Mouse (Mus musculus) heart, embryonic 12.5 days (tissue): ENCODE results near the gene Lcn2. TPM values are rescaled to one million over a fixed set of nuclear protein-coding genes. Genes with fewer than 3 reads are reported as not detected.
A peak's percentile ranks its signal among the peaks of the same experiment; 100 is the strongest.
"Not testable (repeated sequence)": the region's sequence is repeated elsewhere in the genome, so short reads cannot be mapped to it uniquely, and the experiment has no call there.

Experiments used
- ATAC-seq: fragments of 200-750 bp; cut with Nextera tagmentation; 2 replicates; pipeline ENCODE4 v1.8.0; 2017; ENCODE audit warnings: moderate TSS enrichment, moderate library complexity; ENCODE audit not compliant: insufficient number of reproducible peaks, low FRiP score
- H3K27ac ChIP-seq: fragments of 300-500 bp; sonication (generic); 2 replicates; pipeline ENCODE4 v1.5.1; 2016; ENCODE audit warnings: mild to moderate bottlenecking, moderate library complexity; ENCODE audit not compliant: poor library complexity, severe bottlenecking
- H3K27me3 ChIP-seq: fragments of 300-500 bp; sonication (generic); replicated peaks from 2 replicates; pipeline ENCODE4 v1.6.1; 2016; ENCODE audit warnings: mild to moderate bottlenecking, moderate library complexity
- H3K36me3 ChIP-seq: fragments of 300-500 bp; sonication (generic); 2 replicates; pipeline ENCODE4 v1.6.1; 2016; ENCODE audit warnings: mild to moderate bottlenecking, moderate library complexity
- H3K4me1 ChIP-seq: fragments of 300-500 bp; sonication (generic); replicated peaks from 2 replicates; pipeline ENCODE4 v1.6.1; 2016; ENCODE audit warnings: mild to moderate bottlenecking
- H3K4me2 ChIP-seq: fragments of 300-500 bp; sonication (generic); 2 replicates; pipeline ENCODE4 v1.6.1; 2016; ENCODE audit warnings: mild to moderate bottlenecking, moderate library complexity
- H3K4me3 ChIP-seq: fragments of 300-500 bp; sonication (generic); 2 replicates; pipeline ENCODE4 v1.5.1; 2016; ENCODE audit warnings: mild to moderate bottlenecking
- H3K9ac ChIP-seq: fragments of 300-500 bp; sonication (generic); 2 replicates; pipeline ENCODE4 v1.6.1; 2016; ENCODE audit warnings: mild to moderate bottlenecking, moderate library complexity
- H3K9me3 ChIP-seq: fragments of 300-500 bp; sonication (generic); replicated peaks from 2 replicates; pipeline ENCODE4 v1.6.1; 2016; ENCODE audit warnings: mild to moderate bottlenecking, moderate library complexity
- WGBS: fragments of 180-500 bp; shearing (Covaris S2); methylation state at CpG from one replicate; pipeline ENCODE4 v1.1.7; 2016; 5-methylcytosine and 5-hydroxymethylcytosine counted together
- polyA plus RNA-seq: library from polyadenylated mRNA; unstranded; fragments of >200 nt; fragmentation: Nextera tagmentation; extraction: Ambion mirVana; gene quantifications from 2 replicates; pipeline ENCODE4 v1.2.1, GENCODE M21; 2016

The Lcn2 gene
- polyA plus RNA-seq, 1 experiment from 2014 or later, result 0.38 TPM

DNA sequence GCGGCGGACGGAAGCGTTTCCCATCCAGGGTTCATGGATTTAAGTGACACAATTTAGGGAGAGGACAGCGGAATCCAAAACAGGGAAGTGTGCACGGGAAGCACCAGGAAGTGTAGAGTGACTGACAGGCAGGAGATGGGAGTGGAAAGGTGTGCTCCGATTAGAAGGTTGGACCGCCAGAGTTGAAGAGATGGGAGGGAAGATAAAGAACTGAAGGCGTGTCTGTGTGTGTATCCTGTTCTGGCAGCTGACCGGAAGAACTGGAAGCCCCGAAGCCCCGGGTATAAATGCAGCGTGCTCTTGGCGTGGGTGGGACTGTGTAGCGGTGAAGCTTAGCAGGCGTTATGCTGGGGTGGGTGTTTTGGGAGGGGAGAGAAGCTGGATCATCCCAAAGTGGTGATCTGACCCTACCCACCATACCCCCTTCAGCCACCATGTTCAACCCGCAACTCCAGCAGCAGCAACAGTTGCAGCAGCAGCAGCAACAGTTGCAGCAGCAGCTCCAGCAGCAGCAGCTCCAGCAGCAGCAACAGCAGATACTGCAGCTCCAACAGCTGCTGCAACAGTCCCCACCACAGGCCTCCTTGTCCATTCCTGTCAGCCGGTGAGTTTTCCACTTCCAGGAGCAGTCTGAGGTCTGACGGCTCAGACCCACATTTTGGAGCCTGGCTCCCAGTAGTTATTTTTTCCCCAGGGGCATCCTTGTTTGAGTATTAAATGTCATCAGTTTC, 24.5 kb downstream of the Lcn2 start:
- WGBS, result 7% methylated on average over 19 of the region's 19 CpGs
- H3K36me3 ChIP-seq, result peaks cover 40% of the 10 kb centered on the region
- no peaks in the 10 kb centered on the region for H3K27me3 ChIP-seq
- H3K9me3 ChIP-seq, result no peaks in the 10 kb centered on the region
- H3K4me1 ChIP-seq, result peaks cover 22% of the 10 kb centered on the region
- peak; percentile 22; the same call in 1 of the 2 replicates for ATAC-seq
- H3K9ac ChIP-seq, result peak overlapping the region; percentile 76
- peak overlapping the region; percentile 83 for H3K4me3 ChIP-seq
- H3K27ac ChIP-seq, result peak overlapping the region; percentile 87
- peak overlapping the region; percentile 90 for H3K4me2 ChIP-seq

DNA sequence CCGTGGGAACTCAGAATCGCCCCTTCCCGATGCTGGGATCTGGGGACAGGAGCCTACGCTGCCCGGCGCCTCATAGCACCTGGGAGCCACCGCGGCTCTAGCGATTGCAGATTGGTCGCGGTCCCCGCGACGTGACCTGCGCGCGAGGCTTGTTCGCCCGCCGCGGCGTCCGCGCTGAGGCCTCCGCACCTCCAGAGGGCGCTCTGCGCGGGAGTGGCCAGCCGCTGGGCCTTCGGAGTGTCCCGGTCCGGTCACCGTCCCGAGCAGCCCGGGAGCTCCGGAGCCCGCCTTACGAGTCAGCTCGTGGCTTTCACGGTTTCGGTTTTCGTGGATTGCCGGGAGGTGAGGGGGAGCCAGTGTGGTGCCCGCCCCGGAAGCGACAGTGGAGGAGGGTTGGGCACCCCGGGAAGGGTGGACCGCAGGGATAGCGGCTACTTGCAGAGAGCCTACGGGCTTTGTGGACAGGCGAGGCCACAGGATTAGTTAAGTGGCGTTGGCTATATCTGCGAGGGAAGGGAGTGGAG, 25.2 kb downstream of the Lcn2 start:
- peaks cover 28% of the 10 kb centered on the region for H3K4me1 ChIP-seq
- peak; percentile 84 for ATAC-seq
- under 1% methylated on average over 52 of the region's 53 CpGs for WGBS
- peaks cover 35% of the 10 kb centered on the region for H3K36me3 ChIP-seq
- 0 out of 2 replicates have a peak, but pooled peaks cover 3% of the 10 kb centered on the region for H3K27me3 ChIP-seq
- peak overlapping the region; percentile 90 for H3K4me2 ChIP-seq
- H3K9ac ChIP-seq, result peak overlapping the region; percentile 76
- peak overlapping the region; percentile 83 for H3K4me3 ChIP-seq
- no peaks in the 10 kb centered on the region for H3K9me3 ChIP-seq
- peak overlapping the region; percentile 87 for H3K27ac ChIP-seq

DNA sequence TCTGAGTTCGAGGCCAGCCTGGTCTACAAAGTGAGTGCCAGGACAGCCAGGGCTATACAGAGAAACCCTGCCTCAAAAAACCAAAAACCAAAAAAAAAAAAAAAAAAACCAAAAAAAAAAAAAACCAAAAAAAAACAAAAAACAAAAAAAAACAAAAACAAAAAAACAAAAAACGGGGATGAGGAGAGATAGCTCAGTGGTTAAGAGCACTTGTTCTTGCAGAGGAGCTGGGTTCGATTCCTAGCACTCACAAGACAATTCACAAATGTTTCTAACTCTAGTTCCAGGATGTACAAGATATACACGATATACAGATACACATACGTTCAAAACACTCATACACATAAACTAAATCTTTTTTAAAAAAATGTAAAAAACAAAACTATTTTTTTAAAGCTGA, 25.8 kb downstream of the Lcn2 start:
- Histone ChIP-seq H3K4me3 (peak overlapping the region; percentile 83), H3K4me2 (peak overlapping the region; percentile 90), H3K27ac (0 out of 2 replicates have a peak overlapping the region, but pooled peaks have one; percentile 87), H3K9ac (peak overlapping the region; percentile 76), H3K4me1 (peaks cover 28% of the 10 kb centered on the region), H3K36me3 (peaks cover 31% of the 10 kb centered on the region)
- H3K9me3 ChIP-seq, H3K27me3 ChIP-seq, ATAC-seq: not testable (repeated sequence)
- WGBS, result 40% methylated on average over 5 of the region's 5 CpGs

DNA sequence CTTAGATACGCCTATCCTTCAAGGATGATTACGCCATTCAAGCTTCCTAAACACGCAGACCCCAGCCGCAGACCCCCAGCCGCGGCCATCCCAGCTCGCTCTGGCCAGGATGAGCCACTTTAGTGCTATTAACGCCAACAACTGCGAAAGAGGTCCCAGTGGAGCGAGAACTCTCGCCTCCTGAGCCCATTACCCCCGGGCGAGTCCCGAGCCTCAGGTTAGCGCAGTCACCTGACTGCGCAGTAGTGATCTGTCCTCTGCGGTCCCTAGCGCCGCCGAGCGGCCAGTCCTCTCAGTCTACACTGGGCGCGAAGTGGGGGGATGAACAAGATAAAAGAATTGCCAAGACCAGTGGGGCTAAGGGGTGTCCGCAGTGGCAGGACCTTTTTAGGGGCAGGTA, 26.6 kb downstream of the Lcn2 start:
- H3K4me3 ChIP-seq, result peak overlapping the region; percentile 49
- H3K9ac ChIP-seq, result peak overlapping the region; percentile 63
- H3K27ac ChIP-seq, result no peak overlapping the region
- peaks cover 28% of the 10 kb centered on the region for H3K4me1 ChIP-seq
- peak overlapping the region; percentile 88 for H3K4me2 ChIP-seq
- peak; percentile 78 for ATAC-seq
- no peaks in the 10 kb centered on the region for H3K9me3 ChIP-seq
- H3K36me3 ChIP-seq, result peaks cover 22% of the 10 kb centered on the region
- WGBS, result under 1% methylated on average over 24 of the region's 24 CpGs
- H3K27me3 ChIP-seq, result 0 out of 2 replicates have a peak, but pooled peaks cover 3% of the 10 kb centered on the region

DNA sequence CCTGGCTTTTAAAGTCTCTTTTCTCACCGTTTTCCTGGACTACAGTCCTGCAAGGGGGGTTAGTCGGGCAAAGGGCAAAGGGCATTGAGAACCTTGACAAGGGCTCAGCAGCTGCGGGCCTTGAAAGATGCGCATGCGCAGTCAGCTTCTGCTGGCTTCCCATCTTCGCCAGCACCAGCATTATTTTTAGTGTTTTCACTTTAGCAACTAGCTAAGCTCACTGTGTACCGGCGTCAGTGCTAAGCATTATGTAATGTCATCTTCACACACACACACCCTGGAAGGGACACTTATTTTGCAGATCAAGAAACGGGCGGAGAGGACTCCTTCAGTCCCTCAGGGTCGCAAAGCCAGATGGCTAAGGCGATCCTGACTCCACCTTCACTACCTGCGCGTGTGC, 27.3 kb downstream of the Lcn2 start:
- Histone ChIP-seq H3K36me3 (peaks cover 16% of the 10 kb centered on the region), H3K9me3 (no peaks in the 10 kb centered on the region), H3K27ac (no peak overlapping the region), H3K9ac (peak overlapping the region; percentile 63; the same call in 1 of the 2 replicates), H3K4me1 (peaks cover 28% of the 10 kb centered on the region), H3K4me3 (peak overlapping the region; percentile 49), H3K4me2 (peak overlapping the region; percentile 88), H3K27me3 (0 out of 2 replicates have a peak, but pooled peaks cover 3% of the 10 kb centered on the region)
- ATAC-seq, result no peak
- 6% methylated on average over 14 of the region's 14 CpGs for WGBS

DNA sequence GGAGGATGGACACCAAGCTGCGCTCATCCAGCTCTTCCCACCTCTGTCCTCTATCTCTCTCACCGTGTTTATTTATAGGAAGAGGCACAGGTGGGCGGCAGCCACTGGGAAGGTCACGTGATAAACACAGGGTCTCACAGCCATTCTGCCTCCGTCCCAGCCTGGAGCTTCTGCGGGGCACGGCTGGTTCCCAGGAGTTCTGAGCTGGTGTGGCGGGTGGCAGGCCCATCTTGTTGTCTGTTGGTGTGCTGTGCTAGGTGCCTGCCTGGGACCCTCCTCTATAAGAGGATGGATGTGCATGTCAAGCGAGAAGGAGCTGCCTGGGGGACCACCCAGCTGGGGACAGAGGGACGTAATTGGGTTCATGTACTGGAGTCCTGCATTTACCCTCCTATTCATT, 29.7 kb downstream of the Lcn2 start:
- no peak for ATAC-seq
- H3K27ac ChIP-seq, result no peak overlapping the region
- no peaks in the 10 kb centered on the region for H3K36me3 ChIP-seq
- peaks cover 33% of the 10 kb centered on the region for H3K4me1 ChIP-seq
- no peak overlapping the region for H3K4me2 ChIP-seq
- no peak overlapping the region for H3K4me3 ChIP-seq
- H3K27me3 ChIP-seq, result 0 out of 2 replicates have a peak, but pooled peaks cover 3% of the 10 kb centered on the region
- no peak overlapping the region for H3K9ac ChIP-seq
- H3K9me3 ChIP-seq, result no peaks in the 10 kb centered on the region
- 48% methylated on average over 10 of the region's 10 CpGs for WGBS

DNA sequence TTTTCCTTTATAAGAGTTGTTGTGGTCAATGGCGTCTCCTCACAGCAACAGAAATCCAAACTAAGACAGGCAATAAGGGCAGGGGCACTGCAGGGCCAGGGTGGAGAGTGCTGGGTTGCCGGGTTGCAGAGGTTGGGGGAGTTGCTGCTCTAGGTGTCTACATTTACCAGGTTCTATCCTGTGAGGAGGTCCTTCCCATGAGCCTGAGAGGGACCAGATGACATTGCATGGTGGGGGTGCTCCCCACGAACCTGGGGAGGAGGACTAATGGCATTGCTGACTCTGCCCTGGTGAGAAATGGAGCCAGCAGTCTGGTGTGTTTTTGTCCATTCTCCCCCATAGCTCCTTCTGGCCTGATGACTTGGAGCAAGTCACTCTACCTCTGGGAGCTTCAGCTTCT, 30.3 kb downstream of the Lcn2 start:
- H3K9me3 ChIP-seq, result no peaks in the 10 kb centered on the region
- 68% methylated on average over 3 of the region's 3 CpGs for WGBS
- 0 out of 2 replicates have a peak, but pooled peaks cover 3% of the 10 kb centered on the region for H3K27me3 ChIP-seq
- no peak overlapping the region for H3K27ac ChIP-seq
- H3K4me3 ChIP-seq, result no peak overlapping the region
- no peaks in the 10 kb centered on the region for H3K36me3 ChIP-seq
- H3K4me1 ChIP-seq, result peaks cover 36% of the 10 kb centered on the region
- H3K4me2 ChIP-seq, result no peak overlapping the region
- H3K9ac ChIP-seq, result no peak overlapping the region
- no peak for ATAC-seq

DNA sequence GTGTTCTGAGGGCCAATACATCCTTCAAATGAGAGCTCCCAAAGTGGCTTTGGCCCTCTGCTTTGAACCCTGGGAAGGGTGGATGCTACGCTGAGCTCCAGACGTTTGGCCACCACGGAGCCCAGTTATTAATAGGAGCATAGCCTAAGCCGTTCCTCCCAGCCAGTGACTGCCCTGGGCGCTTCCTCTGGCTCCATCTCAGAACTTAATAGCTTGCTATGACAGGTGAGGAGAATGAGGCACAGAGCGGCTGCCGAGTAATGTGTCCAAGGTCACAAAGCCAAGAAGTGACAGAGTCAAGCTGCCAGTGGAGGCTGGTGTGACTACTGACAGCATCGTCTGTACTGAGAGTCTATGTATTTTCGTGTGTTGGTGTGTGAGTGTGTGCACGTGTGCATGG, 31.8 kb downstream of the Lcn2 start:
- 65% methylated on average over 10 of the region's 10 CpGs for WGBS
- Histone ChIP-seq H3K4me1 (peaks cover 42% of the 10 kb centered on the region), H3K4me2 (no peak overlapping the region), H3K27me3 (peaks cover 17% of the 10 kb centered on the region), H3K4me3 (no peak overlapping the region), H3K36me3 (no peaks in the 10 kb centered on the region), H3K27ac (no peak overlapping the region), H3K9me3 (no peaks in the 10 kb centered on the region), H3K9ac (no peak overlapping the region)
- no peak for ATAC-seq

DNA sequence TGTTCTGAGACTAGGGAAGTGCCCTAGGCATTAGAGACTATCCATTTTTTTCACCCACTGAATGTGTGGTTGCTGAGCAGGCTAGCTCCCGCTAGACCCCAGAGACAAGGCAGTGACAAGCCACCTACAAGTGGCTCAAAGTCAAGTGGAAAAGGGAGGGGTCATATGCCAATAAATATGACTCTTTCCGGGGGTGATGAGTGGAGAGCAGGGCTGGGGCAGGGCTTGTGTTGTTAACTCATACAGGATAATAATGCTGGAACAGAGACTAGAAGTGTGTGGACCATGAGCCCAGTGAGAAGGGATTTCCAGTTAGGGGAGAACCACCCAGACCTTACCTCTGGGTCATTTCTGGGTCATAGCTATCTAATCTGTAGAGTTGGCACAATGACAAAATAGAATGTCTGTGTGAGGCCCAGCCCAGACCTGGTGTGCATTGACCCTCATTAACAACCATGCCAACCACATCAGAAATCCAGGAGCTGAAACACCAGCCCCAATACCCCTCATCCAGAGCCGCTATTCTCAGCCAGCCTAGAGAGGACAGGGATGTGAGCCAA, 33.6 kb downstream of the Lcn2 start:
- H3K27me3 ChIP-seq, result peaks cover 34% of the 10 kb centered on the region
- no peak overlapping the region for H3K4me3 ChIP-seq

DNA sequence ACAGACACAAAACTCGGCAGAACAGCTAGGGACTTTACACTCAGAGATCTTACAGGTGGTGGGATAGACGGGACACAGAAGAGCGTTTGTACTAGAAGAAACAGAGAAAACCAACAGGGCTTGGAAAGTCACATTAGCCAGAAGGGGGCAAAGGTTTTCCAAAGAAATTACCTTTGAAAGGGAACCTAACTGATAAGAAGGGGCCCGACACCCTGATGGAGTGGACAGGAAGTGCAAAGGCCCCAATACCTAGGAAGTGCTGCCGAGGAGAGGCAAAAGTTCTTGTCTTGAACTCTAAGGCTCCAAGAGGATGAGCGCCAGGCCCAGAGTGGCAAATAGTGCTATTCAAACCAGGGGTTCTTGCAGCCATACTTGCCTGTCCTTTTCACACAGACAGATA, 34.2 kb downstream of the Lcn2 start:
- peaks cover 40% of the 10 kb centered on the region for H3K27me3 ChIP-seq
- H3K9ac ChIP-seq, result no peak overlapping the region
- H3K4me2 ChIP-seq, result no peak overlapping the region
- no peak overlapping the region for H3K4me3 ChIP-seq
- peaks cover 38% of the 10 kb centered on the region for H3K4me1 ChIP-seq
- no peak for ATAC-seq
- no peaks in the 10 kb centered on the region for H3K36me3 ChIP-seq
- WGBS, result 56% methylated on average over 6 of the region's 6 CpGs
- H3K27ac ChIP-seq, result no peak overlapping the region
- H3K9me3 ChIP-seq, result no peaks in the 10 kb centered on the region

More for the DNA sequence above, 33.6 kb downstream of the Lcn2 start:
- WGBS, result 66% methylated on average over 3 of the region's 3 CpGs
- no peak overlapping the region for H3K27ac ChIP-seq
- H3K9me3 ChIP-seq, result no peaks in the 10 kb centered on the region
- no peaks in the 10 kb centered on the region for H3K36me3 ChIP-seq
- H3K4me2 ChIP-seq, result no peak overlapping the region
- peaks cover 38% of the 10 kb centered on the region for H3K4me1 ChIP-seq
- ATAC-seq, result no peak
- no peak overlapping the region for H3K9ac ChIP-seq

DNA sequence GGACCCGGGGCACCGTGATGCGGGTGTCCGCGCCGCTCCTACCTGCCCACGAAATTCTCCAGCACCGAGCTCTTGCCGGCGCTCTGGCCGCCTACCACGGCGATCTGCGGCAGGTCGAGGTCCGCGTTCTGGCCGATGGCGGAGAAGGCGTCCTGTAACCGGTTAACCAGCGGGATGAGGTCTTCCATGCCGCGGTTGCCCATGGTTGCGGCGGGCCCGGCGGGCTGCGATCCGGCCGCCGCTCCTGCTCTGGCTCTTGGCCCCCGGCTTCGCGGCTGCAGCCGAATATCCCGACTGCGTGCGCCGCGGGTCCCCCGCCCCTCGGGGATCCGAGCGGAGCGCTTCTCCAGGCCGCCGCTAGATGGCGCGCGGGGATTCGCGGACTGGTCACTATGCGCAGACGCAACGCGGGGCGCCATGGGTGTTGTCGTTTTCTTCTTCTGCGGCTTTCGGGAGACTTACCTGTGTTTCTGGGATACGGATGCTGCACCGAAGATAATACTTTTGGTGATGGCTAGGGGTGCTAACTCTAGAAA, 35.0 kb downstream of the Lcn2 start, which contains the start of gene Dnm1:
Dnm1 (minus strand) TSS at position 332 of the 536 bp plus-strand sequence.
- H3K27me3 ChIP-seq, result peaks cover 38% of the 10 kb centered on the region
- peak within 1 kb of the TSS; percentile 58 for H3K4me3 ChIP-seq
- under 1% methylated on average over 63 of the region's 63 CpGs for WGBS
- no peaks in the 10 kb centered on the region for H3K9me3 ChIP-seq
- H3K4me2 ChIP-seq, result peak within 1 kb of the TSS; percentile 91
- no peaks in the 10 kb centered on the region for H3K36me3 ChIP-seq
- peak; percentile 71 for ATAC-seq
- peaks cover 33% of the 10 kb centered on the region for H3K4me1 ChIP-seq
- peak within 1 kb of the TSS; percentile 44; the same call in 1 of the 2 replicates for H3K27ac ChIP-seq
- peak within 1 kb of the TSS; percentile 76 for H3K9ac ChIP-seq
